Mouse (Mus musculus): ENCODE measurements around the gene Clnk. TPM values are rescaled to one million over a fixed set of nuclear protein-coding genes. Genes with fewer than 3 reads are reported as not detected.
A peak's percentile ranks its signal among the peaks of the same experiment; 100 is the strongest.
"Not testable (repeated sequence)": the region's sequence is repeated elsewhere in the genome, so short reads cannot be mapped to it uniquely, and the experiment has no call there.

The Clnk gene
- total RNA-seq (2021) = under 1 TPM; 0.20 to 0.26 TPM
- long read RNA-seq, experiment 1 = 0 reads
- long read RNA-seq, experiment 2, partial matches to known transcripts = 0 of 4 reads
- long read RNA-seq, experiment 2, other reads (novel, unspliced or antisense) = 4 of 4 reads

DNA sequence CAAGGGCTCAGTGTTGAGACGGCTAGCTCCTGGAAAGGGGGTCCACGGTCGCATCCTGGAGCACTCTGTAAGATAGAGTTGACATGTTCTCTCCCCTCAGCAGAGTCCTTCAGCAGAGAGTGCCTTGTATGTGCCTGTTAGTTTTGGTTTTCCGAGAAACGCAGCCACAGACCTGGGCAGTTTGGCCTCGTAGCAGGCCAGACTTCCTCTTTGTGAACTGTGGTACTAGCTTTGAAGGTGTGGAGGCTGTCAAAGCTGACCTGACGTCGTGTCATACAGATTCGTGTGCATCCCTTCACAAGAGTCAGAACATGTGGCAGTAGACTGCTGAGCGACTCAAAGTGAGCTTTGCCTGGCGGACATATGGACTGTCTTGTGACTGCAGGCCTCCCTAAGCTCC lies at the start of gene Clnk:
Gene Clnk (minus strand): TSS at position 191 of the 400 bp plus-strand sequence.
- Histone ChIP-seq H3K4me3 (no peak within 1 kb of the TSS), H3K27ac (no peak within 1 kb of the TSS)
- no peak for TF ChIP-seq CTCF (IDR thresholded peaks at IDR 0.05)
- no peak for DNase-seq (ENCODE audit: extremely low spot score in 1 of 2, low spot score in 2 of 2)
- intact Hi-C loops (cut with DNase I) = no loop called here

GRCm38 (mm10) chr5:38905271-38905670 lies 28.7 kb upstream of the Clnk start:
- no peak overlapping the region for H3K4me3 ChIP-seq
- DNase-seq (ENCODE audit: extremely low spot score in 1 of 2, low spot score in 2 of 2) = no peak
- no peak overlapping the region for H3K27ac ChIP-seq
- intact Hi-C loops (cut with DNase I) = no loop called here
- no peak for TF ChIP-seq CTCF (IDR thresholded peaks at IDR 0.05)

- intact Hi-C loops (cut with DNase I) = no loop called here
- Histone ChIP-seq H3K4me3 (no peak overlapping the region), H3K27ac (no peak overlapping the region)
- no peak for TF ChIP-seq CTCF (IDR thresholded peaks at IDR 0.05)
- no peak for DNase-seq (ENCODE audit: extremely low spot score in 1 of 2, low spot score in 2 of 2)
These were observed 28.0 kb upstream of the Clnk start for GRCm38 (mm10) chr5:38904528-38905044.

DNA sequence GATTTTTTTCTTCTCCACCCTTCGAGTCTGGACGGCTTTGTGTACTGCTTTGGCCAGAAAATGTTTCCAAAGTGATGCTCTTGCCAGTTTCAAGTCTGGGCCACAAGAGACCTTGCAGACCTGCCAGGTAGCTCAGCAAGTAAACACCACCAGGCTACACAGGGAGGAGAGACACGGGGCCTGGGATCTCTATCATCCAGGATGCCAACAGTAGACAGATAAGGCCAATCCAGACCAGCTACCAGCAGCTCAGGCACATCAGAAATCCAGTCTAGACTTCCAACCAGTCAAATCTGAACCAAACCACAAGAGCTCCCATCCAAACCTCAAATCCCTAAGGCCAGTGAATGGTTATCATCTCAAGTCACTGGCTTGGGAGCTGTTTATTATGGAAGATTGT lies 26.3 kb upstream of the Clnk start:
- intact Hi-C loops (cut with DNase I) = no loop called here
- no peak overlapping the region for H3K27ac ChIP-seq
- no peak overlapping the region for H3K4me3 ChIP-seq
- no peak for DNase-seq (ENCODE audit: extremely low spot score in 1 of 2, low spot score in 2 of 2)
- no peak for TF ChIP-seq CTCF (IDR thresholded peaks at IDR 0.05)

DNA sequence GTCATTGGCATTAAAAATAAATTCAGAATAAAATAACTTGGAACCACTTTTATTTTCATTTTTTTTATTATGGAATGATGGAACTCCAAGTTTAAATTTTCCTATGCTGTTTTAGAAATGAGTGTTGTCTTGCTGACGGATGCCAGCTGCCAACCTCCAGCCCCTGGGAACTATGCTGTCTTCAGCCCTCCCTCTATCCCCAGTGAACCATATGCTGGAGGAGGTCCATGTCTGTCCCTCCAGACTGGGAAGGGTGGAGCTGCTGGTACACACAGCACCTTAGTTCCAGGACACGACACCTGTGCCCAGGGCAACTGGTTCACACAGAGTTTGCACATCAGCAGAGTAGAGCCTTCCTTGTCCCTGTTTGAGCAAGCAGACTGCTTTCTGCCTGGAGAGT lies 22.4 kb upstream of the Clnk start:
- no peak overlapping the region; the same call in 1 of the 2 replicates for H3K27ac ChIP-seq
- H3K4me3 ChIP-seq = no peak overlapping the region
- intact Hi-C loops (cut with DNase I) = no loop called here
- DNase-seq (ENCODE audit: extremely low spot score in 1 of 2, low spot score in 2 of 2) = no peak
- TF ChIP-seq CTCF (IDR thresholded peaks at IDR 0.05) = no peak

DNA sequence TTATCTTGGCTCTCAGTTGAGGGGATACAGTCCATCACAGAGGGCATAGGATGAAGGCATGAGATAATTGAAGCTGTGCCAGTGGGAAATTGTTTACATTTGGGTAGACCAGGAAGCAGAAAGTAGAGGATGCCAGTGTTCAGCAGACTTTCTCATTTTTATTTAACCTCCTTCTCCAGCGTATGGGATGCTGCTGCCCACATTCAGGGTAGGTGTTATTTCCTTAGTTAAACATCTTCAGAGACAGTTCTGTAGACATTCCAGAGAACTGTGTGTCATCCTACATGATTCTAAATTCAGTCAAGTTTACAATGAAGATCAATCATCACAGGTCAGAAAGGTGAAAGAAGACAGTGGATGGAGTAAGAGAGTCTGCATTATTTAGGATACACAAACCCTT lies 12.0 kb upstream of the Clnk start:
- intact Hi-C loops (cut with DNase I) = loop anchor here (2.0 kb wide), 1 partner anchor 164 kb away; no protein-coding TSS in a partner anchor
- no peak for DNase-seq (ENCODE audit: extremely low spot score in 1 of 2, low spot score in 2 of 2)
- H3K27ac ChIP-seq = peak overlapping the region; percentile 32; the same call in 1 of the 2 replicates
- no peak overlapping the region for H3K4me3 ChIP-seq
- TF ChIP-seq CTCF (IDR thresholded peaks at IDR 0.05) = no peak

DNA sequence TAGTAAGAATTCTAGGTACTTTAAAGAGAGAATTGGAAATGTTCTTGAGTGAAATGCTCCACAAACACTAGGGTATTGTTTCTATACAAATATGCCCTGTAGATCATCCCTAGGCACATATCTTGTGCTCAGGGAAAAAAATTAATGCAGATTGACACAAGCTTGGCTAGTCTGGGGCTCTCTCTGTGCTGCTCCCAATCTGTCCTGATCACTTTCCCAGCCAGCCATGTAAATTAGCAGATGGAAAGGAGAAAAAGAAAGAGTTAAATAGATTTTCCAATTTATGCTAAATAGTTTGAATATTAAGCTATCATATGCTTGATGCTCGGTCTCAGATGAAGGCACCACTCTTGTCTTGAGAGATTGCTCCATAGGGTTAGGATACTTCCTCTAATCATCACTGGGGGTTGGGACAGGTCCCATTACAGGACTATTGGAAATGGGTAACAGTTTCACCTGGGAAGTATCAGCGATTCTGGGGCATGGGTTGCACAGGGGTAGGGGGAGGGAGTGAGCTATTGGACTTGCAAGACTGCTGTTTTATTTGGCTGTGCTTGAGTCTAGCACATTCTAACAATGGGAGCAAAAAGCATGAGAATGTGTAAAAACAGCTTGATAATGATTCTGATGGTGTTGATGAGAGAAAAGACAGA lies 10.1 kb upstream of the Clnk start:
- DNase-seq (ENCODE audit: extremely low spot score in 1 of 2, low spot score in 2 of 2) = no peak
- intact Hi-C loops (cut with DNase I) = no loop called here

GRCm38 (mm10) chr5:38882635-38883034 lies 6.0 kb upstream of the Clnk start:
- peak overlapping the region; percentile 82 for H3K27ac ChIP-seq
- DNase-seq (ENCODE audit: extremely low spot score in 1 of 2, low spot score in 2 of 2); H3K4me3 ChIP-seq: not testable (repeated sequence)
- intact Hi-C loops (cut with DNase I) = loop anchor here (5.0 kb wide), 3 partner anchors 95 to 760 kb away; no protein-coding TSS in a partner anchor

More for the DNA sequence above, 10.1 kb upstream of the Clnk start:
- TF ChIP-seq CTCF (IDR thresholded peaks at IDR 0.05) = no peak
- H3K4me3 ChIP-seq = no peak overlapping the region
- H3K27ac ChIP-seq = no peak overlapping the region

GRCm38 (mm10) chr5:38881728-38882620 lies 5.4 kb upstream of the Clnk start:
- no peak overlapping the region for H3K4me3 ChIP-seq
- no peak for TF ChIP-seq CTCF (IDR thresholded peaks at IDR 0.05)
- no peak for DNase-seq (ENCODE audit: extremely low spot score in 1 of 2, low spot score in 2 of 2)
- H3K27ac ChIP-seq = peak overlapping the region; percentile 82
- intact Hi-C loops (cut with DNase I) = loop anchor here (5.0 kb wide), 3 partner anchors 95 to 760 kb away; no protein-coding TSS in a partner anchor

GRCm38 (mm10) chr5:38881416-38881727 lies 4.8 kb upstream of the Clnk start:
- H3K4me3 ChIP-seq = no peak overlapping the region

DNA sequence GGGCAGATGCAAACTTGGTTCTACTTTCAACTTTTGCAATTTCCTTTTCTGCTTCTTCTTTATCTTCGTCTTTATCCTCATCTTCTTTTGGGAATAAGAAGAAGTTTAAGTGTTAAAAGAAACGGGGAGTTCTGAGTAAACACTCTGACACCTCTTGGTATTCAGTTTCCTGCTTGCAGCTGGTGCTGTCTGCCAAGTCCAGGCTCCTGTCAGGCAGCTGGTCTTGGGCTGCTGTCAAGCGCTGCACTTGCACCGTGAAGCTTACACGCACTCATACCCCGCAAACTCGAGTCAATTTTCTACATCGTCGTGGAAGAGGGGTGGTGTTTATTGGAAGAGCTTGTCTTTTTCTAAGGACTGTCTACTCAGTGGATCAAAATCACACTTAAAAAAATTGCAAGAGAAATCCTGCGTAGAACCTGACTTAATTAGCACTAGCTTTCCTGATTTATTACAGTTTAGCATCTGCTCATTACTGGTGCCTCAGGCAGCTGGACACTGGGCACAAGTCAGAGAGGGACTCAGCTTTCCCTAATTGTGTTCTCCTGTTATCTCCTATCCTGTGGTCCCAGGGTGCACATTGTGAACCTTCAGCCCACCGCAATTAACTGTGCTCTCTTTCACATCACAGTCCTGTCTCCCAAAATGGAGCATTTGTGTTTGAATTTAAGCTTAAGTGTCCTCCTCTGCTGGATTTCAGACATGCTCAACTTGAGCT lies 3.5 kb upstream of the Clnk start:
- Histone ChIP-seq H3K27ac (no peak overlapping the region), H3K4me3 (no peak overlapping the region)
- TF ChIP-seq CTCF (IDR thresholded peaks at IDR 0.05) = no peak
- intact Hi-C loops (cut with DNase I) = loop anchor here (5.0 kb wide), 3 partner anchors 93 to 762 kb away; no protein-coding TSS in a partner anchor
- DNase-seq (ENCODE audit: extremely low spot score in 1 of 2, low spot score in 2 of 2) = peak in 1 of 2 experiments; percentile 33

More at GRCm38 (mm10) chr5:38881416-38881727, 4.8 kb upstream of the Clnk start:
- no peak for DNase-seq (ENCODE audit: extremely low spot score in 1 of 2, low spot score in 2 of 2)
- peak overlapping the region; percentile 82 for H3K27ac ChIP-seq
- intact Hi-C loops (cut with DNase I) = loop anchor here (5.0 kb wide), 3 partner anchors 94 to 761 kb away; no protein-coding TSS in a partner anchor
- TF ChIP-seq CTCF (IDR thresholded peaks at IDR 0.05) = no peak

Data from left cerebral cortex, adult 2 months (tissue).